Mouse (Mus musculus): ENCODE data around the gene Cd72.

DNA sequence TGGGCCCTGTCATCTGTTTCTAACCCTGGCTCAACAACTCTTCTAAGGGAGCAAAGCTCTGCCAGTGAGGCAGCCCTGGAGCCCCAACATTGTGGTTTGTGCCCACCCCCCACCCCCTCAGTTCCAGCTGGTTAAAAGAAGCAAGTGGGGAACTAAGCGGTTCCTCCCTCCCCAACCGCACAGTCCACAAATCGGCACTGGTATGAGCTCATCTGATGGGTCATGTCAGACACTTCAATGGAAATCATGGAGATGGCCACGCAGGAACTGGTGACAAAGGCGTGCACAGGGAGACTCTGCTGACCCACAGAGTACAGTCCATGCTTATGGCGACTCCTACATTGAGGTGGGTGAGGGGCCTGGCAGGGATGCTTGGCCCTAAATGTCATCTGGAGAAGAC, 11.5 kb upstream of the Cd72 start:
- TF ChIP-seq CTCF (IDR thresholded peaks at IDR 0.05; ENCODE audit: extremely low read depth, insufficient read length, insufficient replicate concordance, low read depth, low read length): no peak
- no peak for TF ChIP-seq POLR2A (IDR thresholded peaks at IDR 0.05; ENCODE audit: low read depth, low read length)
